Mouse (Mus musculus): Measurements from ENCODE around the gene Six1. TPM values are rescaled to one million over a fixed set of nuclear protein-coding genes. Genes with fewer than 3 reads are reported as not detected.
"Not testable (repeated sequence)": the region's sequence is repeated elsewhere in the genome, so short reads cannot be mapped to it uniquely, and the experiment has no call there.

Gene Six1
- polyA plus RNA-seq, 1 experiment from 2014 or later = 0.58 TPM

- Histone ChIP-seq H3K4me2 (ENCODE audit: low read length) (no peak overlapping the region), H3K9me3 (ENCODE audit: control insufficient read depth, low read length) (no peaks in the 10 kb centered on the region), H3K27me3 (replicated peaks; ENCODE audit: control insufficient read depth, insufficient read depth, low read length) (no peaks in the 10 kb centered on the region), H3K4me1 (ENCODE audit: control insufficient read depth, insufficient read depth, low read depth, low read length) (no peaks in the 10 kb centered on the region), H3K27ac (ENCODE audit: low read depth, low read length) (no peak overlapping the region), H3K36me3 (ENCODE audit: control insufficient read depth, insufficient read depth, low read length) (no peaks in the 10 kb centered on the region), H3K9ac (ENCODE audit: low read depth, low read length) (no peak overlapping the region), H3K4me3 (ENCODE audit: low read length) (no peak overlapping the region)
- no peak for ATAC-seq
- 48% methylated on average over 3 of the region's 3 CpGs for WGBS
Measured at GRCm38 (mm10) chr12:73020422-73020821, 33.3 kb downstream of the Six1 start.

- no peak for ATAC-seq
- WGBS = 80% methylated on average over 4 of the region's 4 CpGs
Measured at GRCm38 (mm10) chr12:73018838-73019237, 34.8 kb downstream of the Six1 start.

GRCm38 (mm10) chr12:73016171-73016570, 37.5 kb downstream of the Six1 start:
- no peak for ATAC-seq
- Histone ChIP-seq H3K9me3 (ENCODE audit: control insufficient read depth, low read length) (no peaks in the 10 kb centered on the region), H3K4me1 (ENCODE audit: control insufficient read depth, insufficient read depth, low read depth, low read length) (no peaks in the 10 kb centered on the region), H3K27me3 (replicated peaks; ENCODE audit: control insufficient read depth, insufficient read depth, low read length) (no peaks in the 10 kb centered on the region), H3K9ac (ENCODE audit: low read depth, low read length) (no peak overlapping the region), H3K36me3 (ENCODE audit: control insufficient read depth, insufficient read depth, low read length) (no peaks in the 10 kb centered on the region), H3K4me3 (ENCODE audit: low read length) (no peak overlapping the region), H3K4me2 (ENCODE audit: low read length) (no peak overlapping the region), H3K27ac (ENCODE audit: low read depth, low read length) (no peak overlapping the region)
- 85% methylated on average over 4 of the region's 4 CpGs for WGBS

More at GRCm38 (mm10) chr12:73018838-73019237, 34.8 kb downstream of the Six1 start:
- H3K36me3 ChIP-seq (ENCODE audit: control insufficient read depth, insufficient read depth, low read length) = no peaks in the 10 kb centered on the region
- no peaks in the 10 kb centered on the region for H3K9me3 ChIP-seq (ENCODE audit: control insufficient read depth, low read length)
- no peaks in the 10 kb centered on the region for H3K27me3 ChIP-seq (replicated peaks; ENCODE audit: control insufficient read depth, insufficient read depth, low read length)
- H3K9ac ChIP-seq (ENCODE audit: low read depth, low read length) = no peak overlapping the region
- H3K4me2 ChIP-seq (ENCODE audit: low read length) = no peak overlapping the region
- no peak overlapping the region for H3K27ac ChIP-seq (ENCODE audit: low read depth, low read length)
- no peak overlapping the region for H3K4me3 ChIP-seq (ENCODE audit: low read length)
- H3K4me1 ChIP-seq (ENCODE audit: control insufficient read depth, insufficient read depth, low read depth, low read length) = no peaks in the 10 kb centered on the region

GRCm38 (mm10) chr12:73014311-73014710, 39.4 kb downstream of the Six1 start:
- no peak overlapping the region for H3K4me3 ChIP-seq (ENCODE audit: low read length)
- H3K4me2 ChIP-seq (ENCODE audit: low read length) = no peak overlapping the region
- WGBS = 84% methylated on average over 4 of the region's 4 CpGs
- no peak overlapping the region for H3K27ac ChIP-seq (ENCODE audit: low read depth, low read length)
- no peak overlapping the region for H3K9ac ChIP-seq (ENCODE audit: low read depth, low read length)
- no peaks in the 10 kb centered on the region for H3K4me1 ChIP-seq (ENCODE audit: control insufficient read depth, insufficient read depth, low read depth, low read length)
- no peaks in the 10 kb centered on the region for H3K36me3 ChIP-seq (ENCODE audit: control insufficient read depth, insufficient read depth, low read length)
- no peak for ATAC-seq
- H3K9me3 ChIP-seq (ENCODE audit: control insufficient read depth, low read length) = no peaks in the 10 kb centered on the region
- no peaks in the 10 kb centered on the region for H3K27me3 ChIP-seq (replicated peaks; ENCODE audit: control insufficient read depth, insufficient read depth, low read length)

- Histone ChIP-seq H3K27me3 (replicated peaks; ENCODE audit: control insufficient read depth, insufficient read depth, low read length) (no peaks in the 10 kb centered on the region), H3K4me1 (ENCODE audit: control insufficient read depth, insufficient read depth, low read depth, low read length) (no peaks in the 10 kb centered on the region), H3K9ac (ENCODE audit: low read depth, low read length) (no peak overlapping the region), H3K4me2 (ENCODE audit: low read length) (no peak overlapping the region), H3K9me3 (ENCODE audit: control insufficient read depth, low read length) (no peaks in the 10 kb centered on the region), H3K4me3 (ENCODE audit: low read length) (no peak overlapping the region), H3K27ac (ENCODE audit: low read depth, low read length) (no peak overlapping the region), H3K36me3 (ENCODE audit: control insufficient read depth, insufficient read depth, low read length) (no peaks in the 10 kb centered on the region)
- no peak for ATAC-seq
- WGBS = 83% methylated on average over 5 of the region's 5 CpGs
Measured at GRCm38 (mm10) chr12:73012824-73013223, 40.9 kb downstream of the Six1 start.

- no peaks in the 10 kb centered on the region for H3K4me1 ChIP-seq (ENCODE audit: control insufficient read depth, insufficient read depth, low read depth, low read length)
- no peaks in the 10 kb centered on the region for H3K27me3 ChIP-seq (replicated peaks; ENCODE audit: control insufficient read depth, insufficient read depth, low read length)
- WGBS = 53% methylated on average over 10 of the region's 10 CpGs
- H3K4me3 ChIP-seq (ENCODE audit: low read length) = no peak overlapping the region
- H3K9me3 ChIP-seq (ENCODE audit: control insufficient read depth, low read length) = no peaks in the 10 kb centered on the region
- no peak overlapping the region for H3K9ac ChIP-seq (ENCODE audit: low read depth, low read length)
- no peak overlapping the region for H3K4me2 ChIP-seq (ENCODE audit: low read length)
- no peak for ATAC-seq
- H3K36me3 ChIP-seq (ENCODE audit: control insufficient read depth, insufficient read depth, low read length) = no peaks in the 10 kb centered on the region
- H3K27ac ChIP-seq (ENCODE audit: low read depth, low read length) = no peak overlapping the region
Measured at GRCm38 (mm10) chr12:73012136-73012785, 41.4 kb downstream of the Six1 start.

GRCm38 (mm10) chr12:73002903-73003302, 50.8 kb downstream of the Six1 start:
- H3K36me3 ChIP-seq (ENCODE audit: control insufficient read depth, insufficient read depth, low read length); H3K4me1 ChIP-seq (ENCODE audit: control insufficient read depth, insufficient read depth, low read depth, low read length); H3K27ac ChIP-seq (ENCODE audit: low read depth, low read length); H3K4me3 ChIP-seq (ENCODE audit: low read length); H3K4me2 ChIP-seq (ENCODE audit: low read length); H3K27me3 ChIP-seq (replicated peaks; ENCODE audit: control insufficient read depth, insufficient read depth, low read length); H3K9ac ChIP-seq (ENCODE audit: low read depth, low read length); ATAC-seq; H3K9me3 ChIP-seq (ENCODE audit: control insufficient read depth, low read length): not testable (repeated sequence)
- 51% methylated on average over 9 of the region's 9 CpGs for WGBS

- not testable (repeated sequence) for H3K9me3 ChIP-seq (ENCODE audit: control insufficient read depth, low read length); H3K36me3 ChIP-seq (ENCODE audit: control insufficient read depth, insufficient read depth, low read length); H3K4me2 ChIP-seq (ENCODE audit: low read length); ATAC-seq; H3K27ac ChIP-seq (ENCODE audit: low read depth, low read length); H3K27me3 ChIP-seq (replicated peaks; ENCODE audit: control insufficient read depth, insufficient read depth, low read length); H3K4me3 ChIP-seq (ENCODE audit: low read length); H3K4me1 ChIP-seq (ENCODE audit: control insufficient read depth, insufficient read depth, low read depth, low read length); H3K9ac ChIP-seq (ENCODE audit: low read depth, low read length)
- WGBS = 60% methylated on average over 17 of the region's 17 CpGs
Measured at GRCm38 (mm10) chr12:73002281-73002680, 51.4 kb downstream of the Six1 start.

- no peak for ATAC-seq
- Histone ChIP-seq H3K4me3 (ENCODE audit: low read length) (no peak overlapping the region), H3K27me3 (replicated peaks; ENCODE audit: control insufficient read depth, insufficient read depth, low read length) (no peaks in the 10 kb centered on the region), H3K27ac (ENCODE audit: low read depth, low read length) (no peak overlapping the region), H3K4me2 (ENCODE audit: low read length) (no peak overlapping the region), H3K9me3 (ENCODE audit: control insufficient read depth, low read length) (no peaks in the 10 kb centered on the region), H3K4me1 (ENCODE audit: control insufficient read depth, insufficient read depth, low read depth, low read length) (no peaks in the 10 kb centered on the region), H3K36me3 (ENCODE audit: control insufficient read depth, insufficient read depth, low read length) (no peaks in the 10 kb centered on the region), H3K9ac (ENCODE audit: low read depth, low read length) (no peak overlapping the region)
- 89% methylated on average over 4 of the region's 4 CpGs for WGBS
Measured at GRCm38 (mm10) chr12:72998105-72999001, 55.3 kb downstream of the Six1 start.
